Mouse (Mus musculus) liver, adult (tissue): ENCODE results near the gene Fndc3b.

Source experiments
- GATA4 ChIP-seq: IDR thresholded peaks from 2 replicates; pipeline ENCODE4 v1.6.1; 2014; ENCODE audit warnings: mild to moderate bottlenecking, low read length; ENCODE audit not compliant: insufficient replicate concordance

The Fndc3b gene

DNA sequence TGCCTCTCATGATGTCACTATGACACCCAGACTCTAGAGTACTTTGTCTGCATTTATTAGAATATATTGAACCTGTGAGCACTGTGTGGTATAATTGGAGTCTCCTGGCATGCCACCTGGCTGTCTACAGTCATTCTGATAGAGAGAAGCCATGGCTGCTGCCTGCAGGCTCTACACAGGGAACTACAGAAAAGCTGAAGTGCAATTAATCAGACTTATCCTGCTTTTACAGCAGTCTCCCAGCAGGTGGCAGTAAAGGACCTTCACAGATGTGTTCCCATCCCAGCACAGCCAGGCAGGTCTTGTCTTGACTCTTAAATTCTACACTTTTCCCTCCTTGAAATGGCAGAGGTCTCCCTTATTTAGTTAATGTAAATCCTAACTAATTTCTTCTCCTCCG, 250.1 kb downstream of the Fndc3b start:
- TF ChIP-seq GATA4: no peak

DNA sequence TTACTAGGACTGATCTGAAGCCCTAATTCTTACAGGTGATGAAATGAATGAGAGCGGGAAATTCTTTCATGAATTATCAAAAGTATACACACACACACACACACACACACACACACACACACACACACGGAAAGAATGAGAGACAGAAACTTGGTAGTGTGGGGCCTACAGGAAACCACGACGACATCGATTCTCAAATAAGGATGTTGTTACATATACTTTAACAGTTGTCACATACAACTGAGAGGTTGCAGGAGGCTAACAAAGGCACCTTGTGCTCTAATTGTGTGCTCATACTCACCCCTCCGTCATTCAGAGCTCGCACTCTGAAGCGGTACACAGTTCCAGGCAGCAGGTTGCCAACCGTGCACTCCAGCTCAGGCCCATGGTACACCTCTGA, 252.7 kb downstream of the Fndc3b start:
- no peak for TF ChIP-seq GATA4

DNA sequence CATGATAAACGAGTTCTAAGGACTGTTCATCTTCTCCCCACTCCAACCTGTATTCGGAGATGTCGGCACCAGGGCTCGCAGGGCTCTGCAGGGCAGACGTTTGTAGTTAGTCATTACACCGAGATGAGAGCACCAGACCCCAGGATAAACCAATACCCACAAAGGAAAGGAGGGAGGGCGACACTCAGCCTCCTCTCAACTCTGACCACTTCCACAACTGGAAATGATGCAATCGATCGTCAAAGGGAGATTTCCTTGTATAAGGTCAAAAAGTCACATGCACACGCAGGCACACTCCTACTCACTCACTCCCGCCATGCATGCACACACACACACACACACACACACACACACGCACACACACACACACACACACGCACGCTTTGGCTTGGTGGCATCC, 254.6 kb downstream of the Fndc3b start:
- TF ChIP-seq GATA4: no peak

DNA sequence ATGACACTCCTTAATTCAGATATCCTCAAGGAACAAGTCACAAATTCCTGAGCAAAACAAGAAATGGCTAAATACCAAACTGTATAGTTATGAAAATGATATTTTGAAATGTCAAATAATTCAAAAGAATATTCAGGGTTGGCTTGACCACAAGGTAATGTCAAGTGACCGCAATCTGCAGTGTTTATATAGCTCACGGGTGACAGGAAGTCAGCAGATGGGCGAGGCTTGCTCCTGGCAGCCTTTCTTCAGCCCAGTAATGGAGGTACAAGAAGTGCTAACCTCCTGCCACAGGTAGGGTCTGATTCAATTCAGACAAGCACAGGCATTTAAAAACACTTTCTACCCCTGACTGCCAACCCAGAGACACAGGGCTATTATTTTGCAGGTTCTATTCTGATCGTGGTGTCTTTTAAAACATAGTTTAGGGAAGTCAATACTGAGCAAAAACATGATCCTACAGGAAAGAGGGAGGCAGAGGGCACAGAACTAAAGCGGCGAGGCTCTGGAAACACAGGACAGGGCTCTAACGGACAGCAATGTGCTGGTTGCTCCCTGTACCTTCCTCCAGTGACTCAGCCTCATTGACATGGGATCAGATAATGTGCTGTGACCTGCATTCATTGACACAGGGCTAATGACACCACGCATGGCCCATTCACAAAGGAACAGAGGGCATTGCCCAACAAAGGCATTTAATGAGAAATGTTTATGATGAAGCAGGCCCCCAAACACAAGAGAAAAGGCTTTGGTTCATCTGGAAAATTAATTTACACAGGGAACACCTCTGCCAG, 256.5 kb downstream of the Fndc3b start:
- no peak for TF ChIP-seq GATA4

DNA sequence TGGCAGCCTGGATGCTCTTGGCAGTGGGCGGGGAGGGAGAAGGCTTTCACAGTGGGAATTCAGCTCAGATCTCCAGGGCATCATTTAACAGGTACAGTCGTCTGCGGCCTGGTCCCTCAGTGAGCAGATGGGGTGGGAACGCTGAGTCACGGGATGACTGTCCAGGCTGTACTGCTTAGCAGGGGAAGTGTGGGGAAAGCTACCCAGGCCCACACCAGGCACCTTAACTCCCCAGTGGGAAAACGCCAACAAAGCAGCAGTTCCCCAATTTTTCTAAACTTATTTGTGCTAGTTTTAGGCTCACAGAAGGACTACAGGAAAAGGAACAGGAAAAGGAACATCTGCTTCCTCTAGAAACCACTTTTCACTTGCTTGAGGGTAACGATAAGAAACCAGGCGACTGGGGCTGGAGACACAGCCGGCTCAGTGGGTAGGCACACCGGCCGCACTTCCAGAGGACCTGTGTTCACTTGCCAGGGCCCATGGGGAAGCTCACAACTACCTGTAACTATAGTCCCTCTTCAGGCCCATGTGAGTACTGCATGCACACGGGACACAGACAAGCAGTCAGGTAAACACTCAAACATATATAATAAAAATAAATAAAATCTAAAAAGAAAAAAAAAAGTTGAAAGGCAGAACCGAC, 257.5 kb downstream of the Fndc3b start:
- TF ChIP-seq GATA4: no peak

DNA sequence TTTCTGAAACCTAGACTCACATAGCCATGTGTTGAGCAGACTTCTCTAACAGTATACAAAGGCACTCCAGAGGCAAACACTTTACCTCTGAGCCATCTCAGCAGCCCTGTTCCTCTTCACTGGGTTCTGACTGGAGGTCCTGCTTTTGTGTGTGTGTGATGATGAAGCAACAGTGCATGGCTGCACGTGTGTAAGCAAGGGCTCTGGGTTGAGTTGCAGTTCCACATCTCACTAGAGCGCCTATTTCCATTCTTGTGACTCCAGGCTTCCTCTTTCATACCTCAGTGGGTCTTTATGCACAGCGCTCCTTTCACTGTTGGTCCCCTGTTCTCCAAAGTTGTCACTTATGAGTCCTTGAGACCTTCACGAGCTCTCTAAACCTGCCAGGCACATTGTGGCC, 261.7 kb downstream of the Fndc3b start:
- TF ChIP-seq GATA4: no peak

DNA sequence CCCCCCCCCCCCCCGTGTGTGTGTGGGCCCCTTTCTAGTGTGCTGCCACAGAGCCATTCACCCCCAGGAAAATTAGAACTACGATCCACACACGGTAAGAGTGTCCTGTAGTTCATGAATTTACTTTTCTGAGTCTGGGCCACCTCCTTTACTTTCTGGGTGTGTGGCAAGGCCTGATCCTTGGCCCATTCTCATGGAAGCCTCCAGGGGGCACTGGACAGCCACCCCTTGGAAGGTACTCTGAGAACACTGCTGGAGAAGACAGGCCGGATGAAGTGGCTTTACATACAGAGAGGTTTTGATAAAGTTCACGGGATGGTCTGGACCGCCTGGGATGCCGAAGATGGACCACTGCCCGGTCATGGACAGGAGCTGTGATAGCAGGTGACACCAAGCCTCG, 262.7 kb downstream of the Fndc3b start:
- TF ChIP-seq GATA4: no peak

DNA sequence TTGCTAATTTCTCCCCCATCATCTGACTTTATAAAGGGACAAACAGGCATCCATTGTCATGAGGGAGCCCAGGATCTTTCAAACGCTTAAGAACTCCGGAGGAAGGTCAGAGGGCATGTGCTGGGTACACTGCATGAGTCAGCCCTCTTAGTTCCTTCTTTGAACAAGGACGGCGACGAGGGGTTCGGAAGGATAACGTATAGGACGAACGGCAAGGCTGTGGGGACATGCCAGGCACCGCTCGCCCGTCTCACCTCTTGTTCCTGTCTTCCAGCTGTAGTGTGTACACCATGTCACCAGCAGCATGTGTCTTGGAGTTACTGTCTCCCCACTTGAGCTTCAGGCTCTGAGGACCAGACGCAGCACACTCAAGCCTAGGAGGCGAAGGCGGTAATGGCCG, 271.4 kb downstream of the Fndc3b start:
- TF ChIP-seq GATA4: no peak

DNA sequence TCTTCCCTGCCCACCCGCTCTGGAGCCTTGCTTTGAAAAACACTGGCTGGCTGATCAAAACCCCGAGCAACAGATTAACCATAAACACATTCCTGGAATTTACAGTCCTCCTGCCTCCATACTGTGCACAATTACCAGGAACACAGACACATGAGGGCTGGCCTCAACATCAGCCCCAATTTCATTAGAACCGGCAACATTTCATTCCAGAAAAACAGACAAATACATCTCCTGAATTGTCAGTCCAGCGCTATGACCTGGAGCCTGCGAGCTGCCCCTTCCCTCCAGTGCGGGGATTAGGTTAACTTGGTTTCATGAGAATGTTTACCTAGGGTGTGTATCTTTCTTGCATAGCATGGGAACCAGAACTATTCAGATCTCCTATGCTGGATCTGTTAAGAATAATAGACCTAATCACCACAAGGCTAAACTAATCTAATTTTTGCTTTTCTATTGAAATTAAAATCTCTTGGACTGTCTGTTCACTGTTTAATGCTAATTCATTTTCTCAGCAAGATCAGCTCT, 275.9 kb downstream of the Fndc3b start:
- TF ChIP-seq GATA4: no peak

DNA sequence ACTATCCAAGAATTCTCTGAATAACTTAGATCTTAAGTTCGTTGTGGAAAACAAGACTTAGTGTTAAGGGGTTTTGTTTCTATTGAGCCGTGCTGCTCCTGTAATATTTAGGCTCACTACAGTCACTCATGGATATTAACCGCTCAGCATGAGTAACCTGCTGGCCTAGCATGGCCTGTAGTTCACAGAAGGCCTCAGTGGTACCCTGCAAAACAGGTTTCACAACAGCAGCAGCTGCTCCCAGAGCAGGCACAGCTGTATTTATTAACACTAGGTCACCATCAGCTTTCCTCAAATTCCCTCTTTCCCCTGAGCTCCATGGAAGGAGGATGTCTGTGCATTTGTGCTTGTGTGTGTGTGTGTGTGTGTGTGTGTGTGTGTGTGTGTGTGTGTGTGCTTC, 278.1 kb downstream of the Fndc3b start:
- TF ChIP-seq GATA4: no peak

DNA sequence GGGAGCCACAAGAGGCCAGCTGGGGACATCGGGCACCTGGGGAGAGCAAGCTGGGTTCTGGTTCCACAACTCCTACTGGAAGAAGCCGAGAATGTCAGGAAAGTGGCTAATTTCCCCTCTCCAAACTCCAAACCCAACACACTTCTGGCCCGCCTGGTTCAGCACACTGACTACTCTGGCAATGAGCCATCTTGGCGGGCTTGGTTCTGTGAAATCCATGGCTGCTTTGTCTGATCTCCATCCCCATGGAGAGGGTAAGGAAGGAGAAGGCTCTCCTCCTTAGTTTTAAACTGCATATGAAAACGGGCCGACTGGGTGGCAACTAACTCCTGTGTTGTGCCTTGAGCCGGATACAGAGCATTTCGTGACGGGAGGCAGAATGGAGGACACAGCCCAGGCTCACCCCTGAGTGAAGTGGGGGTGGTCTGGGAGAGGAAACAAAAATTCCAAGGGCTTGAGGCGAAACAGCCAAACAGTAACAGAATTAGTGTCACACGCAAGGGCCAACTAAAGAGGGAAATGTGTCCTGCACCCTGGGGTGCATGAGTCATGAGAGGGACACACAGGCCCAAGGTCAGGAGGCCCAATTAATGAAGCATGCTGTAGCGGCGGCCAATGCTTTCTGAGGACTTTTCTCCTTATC, 280.4 kb downstream of the Fndc3b start:
- TF ChIP-seq GATA4: no peak

DNA sequence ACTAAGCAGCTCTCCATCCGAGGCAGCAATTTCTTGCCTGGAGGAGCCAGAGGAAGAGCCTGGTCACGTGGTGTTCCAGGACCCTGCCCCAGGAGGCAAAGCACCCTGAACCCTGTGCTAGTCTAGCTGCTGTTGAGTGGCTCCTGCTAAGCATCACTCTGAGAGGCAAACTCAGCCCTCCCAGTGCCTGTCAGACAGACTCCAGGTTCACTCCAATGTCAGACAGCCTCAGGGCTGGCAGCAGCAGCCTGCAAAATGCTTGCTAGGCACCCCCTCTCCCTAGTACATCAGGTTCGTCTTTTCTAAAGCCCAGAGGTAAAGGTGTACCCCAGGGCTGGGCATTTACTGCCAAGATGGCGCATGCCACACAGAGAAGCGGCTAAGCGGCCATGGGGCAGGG, 283.7 kb downstream of the Fndc3b start:
- TF ChIP-seq GATA4: no peak

DNA sequence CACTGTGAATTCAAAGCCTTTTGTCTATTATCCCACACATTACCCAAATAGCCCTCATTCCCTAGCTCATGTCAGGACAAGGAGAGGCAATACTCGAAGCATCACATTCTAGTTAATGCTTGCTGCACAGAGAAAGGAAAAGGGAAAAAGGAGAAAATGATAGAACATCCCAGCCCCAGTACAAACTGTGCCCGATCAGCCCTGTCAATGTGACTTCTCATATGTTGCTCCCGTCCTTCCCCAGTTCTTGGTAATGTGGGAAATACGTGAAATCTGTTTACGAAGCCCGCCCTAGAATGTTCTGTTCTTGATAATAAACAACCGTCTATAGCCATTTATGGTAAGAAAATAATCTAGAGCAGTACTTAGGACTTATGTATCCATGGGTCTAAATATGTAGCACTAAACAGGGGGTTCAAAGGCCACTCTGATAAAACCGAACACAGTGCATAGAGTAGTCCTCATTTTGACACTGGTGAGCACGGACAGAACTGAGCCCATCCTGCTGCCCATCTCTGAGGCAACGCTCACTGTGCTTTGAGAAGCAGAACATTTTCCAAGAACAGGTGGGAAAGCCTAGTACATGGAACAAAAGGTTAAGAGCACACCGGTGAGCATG, 286.9 kb downstream of the Fndc3b start:
- TF ChIP-seq GATA4: no peak

DNA sequence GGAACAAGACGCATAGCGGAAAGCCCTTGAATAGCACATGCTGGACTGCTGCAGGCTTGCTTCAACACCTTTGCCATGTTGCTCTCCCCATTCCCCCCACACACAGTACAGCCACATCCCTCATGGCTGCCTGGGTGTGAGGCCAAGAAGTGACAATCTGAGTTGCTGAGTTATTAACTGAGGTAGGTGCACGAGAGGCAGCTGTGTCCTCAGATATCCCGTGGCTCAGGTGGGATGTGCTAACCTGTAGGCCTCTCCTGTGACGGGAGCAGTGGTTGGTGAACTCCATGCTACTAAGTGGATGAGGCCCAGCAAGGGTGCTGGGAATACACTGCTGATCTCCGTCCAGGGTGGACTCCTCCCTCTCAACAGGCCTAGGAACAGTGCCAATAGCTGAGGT, 288.6 kb downstream of the Fndc3b start:
- TF ChIP-seq GATA4: no peak

DNA sequence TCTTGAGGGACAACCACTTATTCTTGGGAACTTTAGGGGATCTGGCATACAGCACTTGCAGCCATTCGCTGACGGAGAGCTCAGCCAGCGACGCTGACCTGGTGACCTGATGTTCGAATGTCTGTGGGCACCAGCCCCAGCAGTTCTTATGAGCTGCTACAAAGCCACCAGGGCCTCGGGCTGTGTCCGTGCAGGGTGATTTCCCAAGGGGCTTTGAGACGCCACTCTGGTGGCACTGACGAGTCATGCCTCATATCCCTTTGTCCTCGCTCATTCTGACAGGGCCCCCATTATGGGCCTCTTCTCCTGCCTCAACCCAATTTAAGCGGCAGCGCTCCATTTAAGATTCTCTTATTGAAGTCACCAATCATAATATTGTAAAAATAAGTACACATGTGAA, 289.1 kb downstream of the Fndc3b start:
- no peak for TF ChIP-seq GATA4

DNA sequence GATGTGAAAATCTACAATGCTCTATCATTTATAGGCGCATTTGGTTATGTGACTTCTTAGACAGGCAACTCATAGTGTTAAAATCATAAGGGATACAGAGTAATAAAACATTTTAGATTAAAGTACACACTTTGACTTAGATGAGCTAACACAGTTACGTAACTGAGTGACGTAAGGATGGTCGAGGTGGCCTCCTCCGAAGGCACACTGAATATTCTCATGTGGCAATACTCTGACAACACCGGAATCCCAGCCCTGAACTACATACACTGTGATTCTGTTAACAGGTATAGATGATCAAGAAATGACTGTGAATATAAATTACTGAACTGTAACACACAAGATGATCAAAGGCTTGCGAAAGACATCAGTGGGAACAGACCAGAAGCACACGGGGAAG, 292.5 kb downstream of the Fndc3b start:
- no peak for TF ChIP-seq GATA4

DNA sequence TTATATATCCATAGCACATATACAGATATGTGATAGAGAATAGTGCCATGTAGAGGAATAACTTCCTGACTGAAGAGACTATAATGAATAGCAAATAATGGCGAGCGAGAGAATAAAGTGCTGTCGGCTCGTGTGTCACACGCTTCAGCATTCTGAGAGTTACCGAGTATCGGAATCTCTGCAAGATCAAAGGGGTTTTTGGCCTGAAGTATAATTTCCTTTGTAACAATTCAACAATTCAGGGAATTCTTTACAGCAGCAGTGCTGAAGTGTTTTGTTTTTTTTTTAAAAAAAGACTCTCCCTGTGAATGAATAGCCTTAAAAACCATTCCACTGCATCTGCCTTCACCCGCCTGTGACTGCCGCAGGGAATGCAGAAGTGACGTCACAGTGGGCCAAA, 294.3 kb downstream of the Fndc3b start:
- no peak for TF ChIP-seq GATA4
